Mouse (Mus musculus) CH12.LX (cell line): ENCODE measurements around the gene Metap2.

Experiments used
- BHLHE40 ChIP-seq: IDR thresholded peaks from 2 replicates; pipeline ENCODE4 v1.6.1; 2011; ENCODE audit warnings: mild to moderate bottlenecking, low read depth, low read length, improper control_type of control experiment
- CTCF ChIP-seq, 2 experiments: IDR thresholded peaks in 1 of 2; conservative IDR thresholded peaks in 1 of 2; 2 replicates each; pipeline ENCODE4 v1.5.1; 2011 to 2012; ENCODE audit warnings: low read depth in 2 of 2, low read length in 2 of 2, improper control_type of control experiment in 1 of 2, inconsistent platforms in 1 of 2, mild to moderate bottlenecking in 1 of 2, moderate library complexity in 1 of 2
- EP300 ChIP-seq: IDR thresholded peaks from 2 replicates; pipeline ENCODE4 v1.6.1; 2011; ENCODE audit warnings: low read length, improper control_type of control experiment
- IRF4 ChIP-seq: IDR thresholded peaks from 2 replicates; pipeline ENCODE4 v1.6.1; 2014; ENCODE audit warnings: low read depth, mild to moderate bottlenecking, inconsistent platforms, low read length, improper control_type of control experiment
- MAFK ChIP-seq: IDR thresholded peaks from 2 replicates; pipeline ENCODE4 v1.6.1; 2011; ENCODE audit warnings: low read length, improper control_type of control experiment; ENCODE audit not compliant: insufficient replicate concordance
- MAZ ChIP-seq: IDR thresholded peaks from 2 replicates; pipeline ENCODE4 v1.6.1; 2012; ENCODE audit warnings: low read depth, mild to moderate bottlenecking, inconsistent platforms, low read length, improper control_type of control experiment, moderate library complexity
- MXI1 ChIP-seq: IDR thresholded peaks from 2 replicates; pipeline ENCODE4 v1.6.1; 2011; ENCODE audit warnings: mild to moderate bottlenecking, low read depth, low read length, improper control_type of control experiment
- POLR2A ChIP-seq: IDR thresholded peaks from 2 replicates; pipeline ENCODE4 v1.6.1; 2011; ENCODE audit warnings: low read depth, mild to moderate bottlenecking, improper control_type of control experiment, low read length
- RCOR1 ChIP-seq: conservative IDR thresholded peaks from 2 replicates; pipeline ENCODE4 v1.6.1; 2012; ENCODE audit warnings: low read depth, mild to moderate bottlenecking, inconsistent platforms, low read length, improper control_type of control experiment
- SMC3 ChIP-seq: IDR thresholded peaks from 2 replicates; pipeline ENCODE4 v1.6.1; 2011; ENCODE audit warnings: low read depth, low read length, improper control_type of control experiment
- TCF12 ChIP-seq: IDR thresholded peaks from 2 replicates; pipeline ENCODE4 v1.6.1; 2014; ENCODE audit warnings: low read depth, mild to moderate bottlenecking, inconsistent platforms, low read length, improper control_type of control experiment
- USF1 ChIP-seq: IDR thresholded peaks from 2 replicates; pipeline ENCODE4 v1.6.1; 2014; ENCODE audit warnings: low read depth, mild to moderate bottlenecking, inconsistent platforms, low read length, improper control_type of control experiment
- ZC3H11A ChIP-seq: IDR thresholded peaks from 2 replicates; pipeline ENCODE4 v1.6.1; 2012; ENCODE audit warnings: low read depth, mild to moderate bottlenecking, inconsistent platforms, low read length, improper control_type of control experiment

GRCm38 (mm10) chr10:93876772-93877171, 20.1 kb downstream of the Metap2 start:
- TF ChIP-seq MAFK (no peak), POLR2A (no peak), SMC3 (no peak), CTCF (conservative IDR thresholded peaks at IDR 0.05 in 1 of 2, IDR thresholded peaks at IDR 0.05 in 1 of 2; ENCODE audit: low read depth in 2 of 2, low read length in 2 of 2) (no peak), MAZ (no peak), USF1 (no peak), EP300 (no peak), BHLHE40 (no peak), IRF4 (no peak), RCOR1 (no peak), ZC3H11A (no peak), MXI1 (no peak), TCF12 (no peak)
